Mouse (Mus musculus) hindbrain, embryonic 14.5 days (tissue): ENCODE measurements around the gene Gm11992. TPM values are rescaled to one million over a fixed set of nuclear protein-coding genes. Genes with fewer than 3 reads are reported as not detected.

Source experiments
- ATAC-seq: fragments of 200-750 bp; cut with Nextera tagmentation; 2 replicates; pipeline ENCODE4 v1.8.0; 2017; ENCODE audit warnings: moderate number of reproducible peaks, mild to moderate bottlenecking, moderate TSS enrichment, moderate library complexity; ENCODE audit not compliant: low FRiP score
- DNase-seq: peaks from one replicate; pipeline ENCODE4 v3.0.0-alpha.2; 2015; ENCODE audit warnings: low spot score
- H3K27ac ChIP-seq: fragments of 300-500 bp; sonication (generic); 2 replicates; pipeline ENCODE4 v1.5.1; 2014; ENCODE audit warnings: mild to moderate bottlenecking, moderate library complexity
- H3K27me3 ChIP-seq: fragments of 300-500 bp; sonication (generic); 2 replicates; pipeline ENCODE4 v1.6.1; 2014; ENCODE audit warnings: mild to moderate bottlenecking, low read length, mixed read lengths; ENCODE audit not compliant: control insufficient read depth, insufficient read depth
- H3K36me3 ChIP-seq: fragments of 300-500 bp; sonication (generic); replicated peaks from 2 replicates; pipeline ENCODE4 v1.6.1; 2014; ENCODE audit not compliant: control insufficient read depth, insufficient read depth
- H3K4me1 ChIP-seq: fragments of 300-500 bp; sonication (generic); replicated peaks from 2 replicates; pipeline ENCODE4 v1.6.1; 2014; ENCODE audit warnings: antibody characterized with exemption, low read length, mixed read lengths; ENCODE audit not compliant: control insufficient read depth, insufficient read depth
- H3K4me2 ChIP-seq: fragments of 300-500 bp; sonication (generic); replicated peaks from 2 replicates; pipeline ENCODE4 v1.6.1; 2014; ENCODE audit warnings: mild to moderate bottlenecking, moderate library complexity
- H3K4me3 ChIP-seq: fragments of 300-500 bp; sonication (generic); replicated peaks from 2 replicates; pipeline ENCODE4 v1.5.1; 2014; ENCODE audit warnings: mild to moderate bottlenecking, low read length
- H3K9ac ChIP-seq: fragments of 300-500 bp; sonication (generic); 2 replicates; pipeline ENCODE4 v1.6.1; 2014
- H3K9me3 ChIP-seq: fragments of 300-500 bp; sonication (generic); 2 replicates; pipeline ENCODE4 v1.6.1; 2016; ENCODE audit warnings: low read length; ENCODE audit not compliant: control insufficient read depth
- WGBS: fragments of 180-500 bp; shearing (Covaris S2); extraction: QIAGEN DNeasy Blood & Tissue Kit; methylation state at CpG from one replicate; pipeline ENCODE4 v1.1.7; 2014; 5-methylcytosine and 5-hydroxymethylcytosine counted together
- polyA plus RNA-seq: library from polyadenylated mRNA; unstranded; fragments of >200 nt; fragmentation: Nextera tagmentation; extraction: Ambion mirVana; gene quantifications from 2 replicates; pipeline ENCODE4 v1.2.1, GENCODE M21; 2014

Gm11992 gene
- polyA plus RNA-seq, 1 experiment from 2014 or later: 3.0 TPM

DNA sequence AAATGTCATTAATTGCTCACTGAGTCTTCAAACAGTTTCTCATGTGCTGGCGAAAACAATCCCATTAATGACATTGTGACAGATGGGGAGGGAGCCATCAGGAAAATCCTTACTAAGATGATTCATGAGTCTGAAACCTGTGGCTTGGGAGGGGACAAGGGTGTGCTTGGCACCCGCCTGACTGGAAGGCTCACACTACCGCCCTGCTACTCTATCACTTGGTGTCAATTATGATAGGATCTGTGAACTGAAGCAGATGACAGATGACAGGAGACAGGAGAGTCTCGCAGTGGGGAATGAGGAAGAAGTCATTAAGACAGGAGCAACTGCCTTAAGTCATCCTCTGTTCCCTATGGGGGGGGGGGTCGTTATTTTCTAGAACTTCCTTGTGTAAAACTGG lies 12.1 kb downstream of the Gm11992 start:
- Histone ChIP-seq H3K4me2 (no peak overlapping the region), H3K9me3 (no peaks in the 10 kb centered on the region), H3K27me3 (no peaks in the 10 kb centered on the region), H3K4me1 (no peaks in the 10 kb centered on the region), H3K9ac (no peak overlapping the region), H3K36me3 (no peaks in the 10 kb centered on the region), H3K27ac (no peak overlapping the region), H3K4me3 (no peak overlapping the region)
- ATAC-seq (no peak), DNase-seq (no peak)
- WGBS: 65% methylated on average over 5 of the region's 5 CpGs

DNA sequence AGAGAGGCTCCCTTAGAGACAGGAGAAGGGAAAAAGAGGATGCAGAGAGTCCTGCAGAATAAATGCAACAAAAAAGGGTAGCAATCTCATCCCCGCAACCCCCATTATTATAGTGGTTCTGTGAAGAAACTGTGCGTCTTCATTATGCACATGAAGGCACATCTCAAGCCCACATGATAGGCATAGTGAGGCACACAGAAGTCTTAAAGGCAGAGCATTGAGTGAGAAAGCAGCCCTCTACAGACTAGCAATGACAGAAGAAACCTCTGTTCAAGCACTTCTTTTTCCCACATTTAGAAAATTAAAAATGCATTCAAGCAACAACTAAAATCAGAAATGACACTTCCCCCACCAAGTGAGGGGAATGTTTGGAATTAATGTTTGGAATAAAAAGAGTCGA lies 28.1 kb downstream of the Gm11992 start:
- 80% methylated on average over 3 of the region's 3 CpGs for WGBS
- ATAC-seq (no peak), DNase-seq (no peak)
- H3K27me3 ChIP-seq: no peaks in the 10 kb centered on the region
- no peak overlapping the region for H3K9ac ChIP-seq
- H3K9me3 ChIP-seq: no peaks in the 10 kb centered on the region
- no peak overlapping the region for H3K27ac ChIP-seq
- no peaks in the 10 kb centered on the region for H3K4me1 ChIP-seq
- no peak overlapping the region for H3K4me2 ChIP-seq
- H3K36me3 ChIP-seq: no peaks in the 10 kb centered on the region
- no peak overlapping the region for H3K4me3 ChIP-seq

DNA sequence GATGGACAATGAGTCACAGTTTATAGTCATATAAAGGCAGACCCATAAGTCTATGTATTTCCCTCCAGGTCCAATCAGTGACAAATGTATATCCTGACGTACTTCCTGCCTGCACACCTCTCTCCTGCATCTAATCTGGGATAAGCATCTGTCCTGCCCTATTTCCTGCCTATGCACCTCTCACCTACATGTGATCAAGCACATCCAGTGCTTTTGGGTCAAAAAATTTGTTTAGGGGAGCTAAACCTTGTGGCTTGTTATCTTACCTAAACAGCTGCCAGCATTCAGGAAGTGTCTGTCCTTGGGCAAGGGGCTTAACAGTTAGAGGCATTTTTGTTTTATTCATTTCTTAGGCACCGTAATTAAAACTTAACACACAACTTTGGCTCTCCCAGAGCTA lies 64.8 kb downstream of the Gm11992 start:
- Histone ChIP-seq H3K27me3 (peaks cover 30% of the 10 kb centered on the region), H3K4me1 (peaks cover 11% of the 10 kb centered on the region; the same call in 1 of the 2 replicates), H3K36me3 (no peaks in the 10 kb centered on the region), H3K4me2 (no peak overlapping the region), H3K9me3 (no peaks in the 10 kb centered on the region), H3K27ac (no peak overlapping the region), H3K9ac (no peak overlapping the region), H3K4me3 (no peak overlapping the region)
- DNase-seq (no peak), ATAC-seq (no peak)
- WGBS: 78% methylated on average over 2 of the region's 2 CpGs

DNA sequence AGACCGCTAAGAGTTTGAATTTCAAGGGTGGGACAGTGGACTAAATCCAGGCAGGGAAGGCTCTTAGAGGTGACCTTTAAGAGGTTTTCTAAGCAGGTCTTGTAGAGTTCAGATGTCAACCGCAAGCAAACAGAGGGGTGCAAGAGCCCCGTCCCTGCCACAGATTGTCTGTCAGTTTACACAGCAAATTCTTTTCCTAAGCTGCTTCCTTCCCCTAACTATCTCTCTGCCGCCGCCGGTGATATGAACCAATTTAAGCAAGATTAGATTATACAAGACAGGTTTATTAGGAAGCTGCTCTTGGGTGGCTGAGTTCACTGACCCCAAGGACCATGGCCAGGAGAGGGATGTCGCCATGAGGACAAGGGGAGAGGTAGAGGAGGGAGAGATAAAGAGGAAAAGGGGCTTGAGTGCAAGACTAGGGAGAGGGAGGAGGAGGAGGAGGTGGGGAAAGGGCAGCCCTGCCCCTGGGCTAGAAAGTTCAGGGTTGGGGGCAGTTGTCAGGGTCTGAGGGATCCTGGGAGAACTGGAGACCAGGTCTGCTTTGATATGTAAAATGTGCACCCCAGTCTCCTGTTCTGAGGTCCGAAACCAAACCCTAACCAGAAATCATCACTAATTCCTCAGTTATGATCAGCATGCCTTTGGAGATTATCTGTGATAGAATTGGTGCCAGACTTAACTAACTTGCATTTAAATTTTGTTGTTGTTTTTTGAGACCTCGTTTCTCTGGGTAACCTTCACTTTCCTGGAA lies 67.2 kb downstream of the Gm11992 start:
- DNase-seq: no peak
- no peak for ATAC-seq
- H3K4me3 ChIP-seq: no peak overlapping the region
- WGBS: 18% methylated on average over 9 of the region's 9 CpGs
- H3K9ac ChIP-seq: no peak overlapping the region
- H3K4me2 ChIP-seq: no peak overlapping the region
- no peak overlapping the region for H3K27ac ChIP-seq
- no peaks in the 10 kb centered on the region for H3K36me3 ChIP-seq
- peaks cover 47% of the 10 kb centered on the region for H3K27me3 ChIP-seq
- H3K4me1 ChIP-seq: peaks cover 26% of the 10 kb centered on the region
- H3K9me3 ChIP-seq: no peaks in the 10 kb centered on the region

DNA sequence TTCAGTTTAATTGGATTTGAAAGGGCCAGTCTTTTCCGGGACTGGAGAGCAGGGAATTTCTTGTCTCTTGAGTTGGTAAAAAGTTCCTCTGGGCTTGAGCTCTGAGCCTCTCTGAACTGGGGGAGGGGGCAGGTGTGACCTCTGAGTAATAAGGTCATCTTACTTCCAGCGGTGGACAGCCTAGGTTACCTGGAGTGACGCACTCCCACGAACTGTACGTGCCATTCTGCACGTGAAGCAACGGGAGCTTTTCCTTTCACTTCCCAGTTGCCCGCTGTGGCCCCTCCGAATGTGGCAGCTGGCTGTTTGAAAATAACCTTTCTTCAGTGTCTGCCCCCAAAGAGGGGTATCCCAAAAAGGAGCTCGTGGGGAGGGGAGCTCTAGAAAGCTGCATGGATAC lies 67.7 kb downstream of the Gm11992 start:
- no peak for DNase-seq
- H3K27me3 ChIP-seq: peaks cover 47% of the 10 kb centered on the region

DNA sequence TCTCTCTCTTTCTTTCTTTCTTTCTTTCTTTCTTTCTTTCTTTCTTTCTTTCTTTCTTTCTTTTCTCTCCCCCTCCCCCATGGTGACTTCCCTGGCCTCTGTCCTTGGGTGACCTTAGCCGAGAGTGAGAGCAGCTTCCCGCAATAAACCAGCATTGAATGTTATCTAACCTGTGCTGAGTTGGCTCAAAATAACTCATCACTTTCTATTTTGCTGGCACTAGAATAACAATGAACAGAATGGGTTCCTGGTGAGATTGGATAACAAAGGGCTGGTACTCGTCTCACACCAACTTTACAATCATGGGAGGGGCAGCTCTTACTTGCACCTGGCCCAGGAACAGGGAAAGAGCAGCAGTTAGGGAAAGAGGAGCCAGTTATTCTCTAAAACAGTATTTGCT lies 68.5 kb downstream of the Gm11992 start:
- Histone ChIP-seq H3K4me3 (no peak overlapping the region), H3K27me3 (peaks cover 47% of the 10 kb centered on the region), H3K9ac (no peak overlapping the region), H3K36me3 (no peaks in the 10 kb centered on the region), H3K4me2 (peak overlapping the region; percentile 95; the same call in 1 of the 2 replicates), H3K27ac (no peak overlapping the region), H3K4me1 (peaks cover 26% of the 10 kb centered on the region), H3K9me3 (no peaks in the 10 kb centered on the region)
- DNase-seq (no peak), ATAC-seq (no peak)
- 1% methylated on average over 3 of the region's 3 CpGs for WGBS

More for the DNA sequence above, 67.7 kb downstream of the Gm11992 start:
- H3K9ac ChIP-seq: no peak overlapping the region
- no peak for ATAC-seq
- H3K27ac ChIP-seq: no peak overlapping the region
- H3K4me3 ChIP-seq: no peak overlapping the region
- H3K4me2 ChIP-seq: peak overlapping the region; percentile 25; the same call in 1 of the 2 replicates
- H3K36me3 ChIP-seq: no peaks in the 10 kb centered on the region
- 1% methylated on average over 10 of the region's 10 CpGs for WGBS
- H3K9me3 ChIP-seq: no peaks in the 10 kb centered on the region
- H3K4me1 ChIP-seq: peaks cover 26% of the 10 kb centered on the region

DNA sequence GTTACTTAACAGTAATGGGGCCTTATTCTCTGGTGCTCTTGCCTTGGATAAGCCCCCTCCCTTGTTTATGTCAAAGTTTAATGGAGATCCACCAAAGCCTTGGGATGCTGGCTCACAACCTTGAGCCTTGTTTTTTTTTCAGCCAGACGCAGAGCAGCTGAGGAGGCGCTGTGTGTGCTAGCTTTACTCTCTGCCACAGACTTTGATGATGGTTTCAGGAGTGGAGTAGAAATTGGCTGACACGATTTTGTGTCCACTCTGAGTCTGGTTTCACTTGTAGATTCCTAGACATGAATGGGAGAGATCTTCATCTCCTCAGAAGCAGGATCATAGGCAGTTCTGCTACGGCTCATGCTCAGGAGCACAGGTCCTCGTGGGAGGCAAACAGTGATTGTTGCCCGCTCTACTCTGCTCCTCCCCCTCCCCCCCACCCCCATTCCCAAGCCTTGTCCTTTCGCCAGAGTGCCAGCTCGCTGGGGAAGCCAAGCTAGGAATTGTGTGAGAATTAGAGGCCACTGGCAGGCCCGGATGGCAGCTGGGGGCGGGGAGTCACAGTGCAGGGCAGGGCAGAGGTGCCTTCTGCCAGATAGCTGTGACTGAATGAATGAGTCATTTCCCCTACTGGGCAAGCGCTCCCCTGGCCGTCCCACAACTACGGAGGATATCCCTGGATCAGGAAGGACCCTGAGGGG lies 69.1 kb downstream of the Gm11992 start:
- DNase-seq (no peak), ATAC-seq (peak; percentile 66)
- Histone ChIP-seq H3K9me3 (no peaks in the 10 kb centered on the region), H3K4me2 (peak overlapping the region; percentile 95), H3K27me3 (peaks cover 47% of the 10 kb centered on the region), H3K27ac (no peak overlapping the region), H3K9ac (peak overlapping the region; percentile 31; the same call in 1 of the 2 replicates), H3K4me3 (peak overlapping the region; percentile 39), H3K36me3 (no peaks in the 10 kb centered on the region), H3K4me1 (peaks cover 26% of the 10 kb centered on the region)
- WGBS: under 1% methylated on average over 13 of the region's 13 CpGs

DNA sequence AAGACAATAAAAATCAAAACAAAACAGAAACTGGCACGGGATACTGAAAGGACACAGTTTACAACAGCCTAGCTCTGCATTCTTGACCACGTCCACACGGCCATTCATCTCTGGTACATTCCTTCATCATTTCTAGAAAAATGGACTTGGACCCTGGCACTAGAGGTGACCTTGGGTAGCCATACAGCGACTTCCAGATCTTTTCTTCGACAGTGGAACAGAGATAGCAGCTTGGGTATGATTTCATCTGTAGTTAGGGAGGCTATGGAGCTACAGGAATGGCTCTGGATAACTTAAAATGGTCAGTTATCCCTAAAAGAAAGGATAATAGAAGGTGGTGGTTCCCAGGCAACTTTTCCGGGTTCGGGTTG lies 69.6 kb downstream of the Gm11992 start, which contains the start of gene Upp1:
Gene Upp1, plus strand, starts transcription at position 54 of the 371 bp plus-strand sequence.
- no peaks in the 10 kb centered on the region for H3K36me3 ChIP-seq
- H3K9me3 ChIP-seq: no peaks in the 10 kb centered on the region
- H3K9ac ChIP-seq: peak within 1 kb of the TSS; percentile 49
- DNase-seq: no peak
- ATAC-seq: peak; percentile 10; the same call in 1 of the 2 replicates
- peak within 1 kb of the TSS; percentile 39 for H3K4me3 ChIP-seq
- WGBS: under 1% methylated on average over 7 of the region's 7 CpGs
- H3K27ac ChIP-seq: no peak within 1 kb of the TSS
- H3K4me2 ChIP-seq: peak within 1 kb of the TSS; percentile 95
- peaks cover 47% of the 10 kb centered on the region for H3K27me3 ChIP-seq
- peaks cover 26% of the 10 kb centered on the region for H3K4me1 ChIP-seq

DNA sequence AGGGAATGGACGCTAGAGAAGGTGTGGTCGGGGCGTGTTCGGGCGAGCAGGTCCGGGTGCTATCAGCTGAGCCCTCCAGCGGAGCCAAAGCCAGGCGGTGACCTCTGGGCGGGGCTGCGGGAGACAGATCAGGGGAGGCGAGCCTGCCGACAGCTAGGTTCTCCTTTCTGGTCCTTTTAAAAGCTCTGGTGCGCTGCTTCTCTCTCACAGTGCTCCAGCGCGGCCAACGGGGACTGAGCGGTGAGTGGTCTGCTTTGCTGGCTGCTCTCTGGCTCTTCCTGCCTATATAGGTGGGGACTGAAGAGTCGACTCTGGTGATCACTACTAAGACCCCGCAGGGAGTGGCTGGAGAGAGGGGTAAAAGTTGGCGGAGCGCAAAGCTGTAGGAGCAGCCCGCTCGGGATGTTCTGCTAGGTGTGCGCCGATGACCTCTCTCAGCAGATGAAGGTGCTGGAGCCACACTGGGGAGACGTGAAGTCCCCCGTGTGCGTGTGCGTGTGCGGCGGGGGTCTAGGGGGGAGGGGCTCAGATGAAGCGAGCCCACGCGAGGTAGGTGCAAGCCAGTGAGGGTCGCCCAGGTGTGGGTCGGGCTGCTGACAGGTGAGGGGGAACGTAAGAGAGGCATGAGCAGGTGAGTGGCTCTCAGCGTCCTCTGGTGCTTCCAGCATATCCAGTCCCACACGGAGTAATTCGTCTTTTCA lies 70.2 kb downstream of the Gm11992 start:
- Histone ChIP-seq H3K9me3 (no peaks in the 10 kb centered on the region), H3K27ac (no peak overlapping the region), H3K4me3 (peak overlapping the region; percentile 39), H3K4me1 (peaks cover 26% of the 10 kb centered on the region), H3K9ac (peak overlapping the region; percentile 49), H3K27me3 (peaks cover 47% of the 10 kb centered on the region), H3K36me3 (no peaks in the 10 kb centered on the region), H3K4me2 (peak overlapping the region; percentile 95)
- under 1% methylated on average over 40 of the region's 40 CpGs for WGBS
- peak; percentile 39 for DNase-seq
- ATAC-seq: peak; percentile 58
